Mouse (Mus musculus): Measurements from ENCODE around the gene Tmem38a.
A peak's percentile ranks its signal among the peaks of the same experiment; 100 is the strongest.

Tmem38a gene

GRCm38 (mm10) chr8:72571611-72572473 lies at the start of gene Tmem38a:
TSS of gene Tmem38a (plus strand) at chr8:72572055.
- peak; percentile 30 for DNase-seq (ENCODE audit: low read depth, low spot score)

- DNase-seq (ENCODE audit: low read depth, low spot score) = no peak
These were observed 39.8 kb upstream of the Tmem38a start for GRCm38 (mm10) chr8:72532103-72532502.

GRCm38 (mm10) chr8:72534888-72535287 lies 37.0 kb upstream of the Tmem38a start:
- DNase-seq (ENCODE audit: low read depth, low spot score) = no peak

- no peak for DNase-seq (ENCODE audit: low read depth, low spot score)
These were observed 32.6 kb upstream of the Tmem38a start for GRCm38 (mm10) chr8:72539234-72539633.

GRCm38 (mm10) chr8:72547122-72547801 lies 24.6 kb upstream of the Tmem38a start:
- DNase-seq (ENCODE audit: low read depth, low spot score) = no peak

- DNase-seq (ENCODE audit: low read depth, low spot score) = peak; percentile 97
These were observed 23.8 kb upstream of the Tmem38a start, which contains the start of gene Med26 for GRCm38 (mm10) chr8:72547802-72548643. TSS of gene Med26 (minus strand) at chr8:72548270.

- no peak for DNase-seq (ENCODE audit: low read depth, low spot score)
These were observed 23.1 kb upstream of the Tmem38a start for GRCm38 (mm10) chr8:72548644-72549313.

GRCm38 (mm10) chr8:72549314-72549892 lies 22.5 kb upstream of the Tmem38a start:
- DNase-seq (ENCODE audit: low read depth, low spot score) = no peak

- DNase-seq (ENCODE audit: low read depth, low spot score) = no peak
These were observed 16.1 kb upstream of the Tmem38a start for GRCm38 (mm10) chr8:72555770-72556169.

GRCm38 (mm10) chr8:72561111-72561689 lies 10.7 kb upstream of the Tmem38a start:
- DNase-seq (ENCODE audit: low read depth, low spot score) = no peak

- DNase-seq (ENCODE audit: low read depth, low spot score) = no peak
These were observed 5.9 kb upstream of the Tmem38a start for GRCm38 (mm10) chr8:72565970-72566369.

- DNase-seq (ENCODE audit: low read depth, low spot score) = peak; percentile 97
These were observed 933 bp upstream of the Tmem38a start, which contains the start of gene Smim7 for GRCm38 (mm10) chr8:72570633-72571610. TSS of gene Smim7 (minus strand) at chr8:72571088.

- no peak for DNase-seq (ENCODE audit: low read depth, low spot score)
These were observed 652 bp downstream of the Tmem38a start for GRCm38 (mm10) chr8:72572507-72572906.

- DNase-seq (ENCODE audit: low read depth, low spot score) = peak; percentile 64
These were observed 1.6 kb downstream of the Tmem38a start for GRCm38 (mm10) chr8:72573450-72573849.

- no peak for DNase-seq (ENCODE audit: low read depth, low spot score)
These were observed 4.1 kb downstream of the Tmem38a start for GRCm38 (mm10) chr8:72575915-72576314.

GRCm38 (mm10) chr8:72577266-72577665 lies 5.4 kb downstream of the Tmem38a start:
- no peak for DNase-seq (ENCODE audit: low read depth, low spot score)

- DNase-seq (ENCODE audit: low read depth, low spot score) = no peak
These were observed 6.1 kb downstream of the Tmem38a start for GRCm38 (mm10) chr8:72577941-72578340.

GRCm38 (mm10) chr8:72579374-72579773 lies 7.5 kb downstream of the Tmem38a start:
- DNase-seq (ENCODE audit: low read depth, low spot score) = no peak

Measured in retina, adult 2 months (tissue).